Mouse (Mus musculus): ENCODE results near the gene Pot1a.

Gene Pot1a

DNA sequence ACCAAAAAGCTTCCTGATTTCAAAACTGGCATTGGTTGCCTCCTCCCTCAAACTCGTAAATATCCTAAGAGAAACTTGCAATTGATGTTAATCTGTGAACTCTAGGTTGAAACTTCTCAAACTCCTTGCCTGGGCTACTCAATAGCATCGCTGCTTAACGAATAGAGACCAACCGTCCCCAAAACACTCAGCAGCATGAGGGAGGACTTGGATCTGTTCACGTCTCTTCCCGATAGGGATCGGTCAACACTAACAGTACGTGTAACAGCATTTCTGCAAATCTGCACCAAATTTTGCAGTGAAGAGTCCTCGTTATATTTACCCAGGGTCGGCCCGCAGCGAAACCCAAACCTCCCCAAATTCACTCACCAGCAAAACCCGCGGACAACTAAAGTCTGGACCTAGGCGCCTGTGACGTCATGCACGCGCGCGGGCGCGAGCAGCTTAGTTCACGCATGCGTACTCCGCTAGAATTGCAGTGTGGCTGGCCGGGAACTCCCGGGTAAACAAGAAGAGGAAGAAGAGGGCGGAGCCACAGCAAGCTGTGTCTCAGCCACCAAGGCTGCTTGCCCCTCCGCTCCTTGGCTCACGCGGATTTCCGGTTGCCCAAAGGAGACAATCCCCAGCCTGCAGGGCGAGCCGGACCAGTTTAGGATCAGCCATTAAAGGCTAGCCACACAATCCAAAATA lies at the start of gene Pot1a:
TSS of gene Pot1a (minus strand) at position 441 of the 690 bp plus-strand sequence.
- DNase-seq (ENCODE audit: low read depth, low spot score), result peak; percentile 98

DNA sequence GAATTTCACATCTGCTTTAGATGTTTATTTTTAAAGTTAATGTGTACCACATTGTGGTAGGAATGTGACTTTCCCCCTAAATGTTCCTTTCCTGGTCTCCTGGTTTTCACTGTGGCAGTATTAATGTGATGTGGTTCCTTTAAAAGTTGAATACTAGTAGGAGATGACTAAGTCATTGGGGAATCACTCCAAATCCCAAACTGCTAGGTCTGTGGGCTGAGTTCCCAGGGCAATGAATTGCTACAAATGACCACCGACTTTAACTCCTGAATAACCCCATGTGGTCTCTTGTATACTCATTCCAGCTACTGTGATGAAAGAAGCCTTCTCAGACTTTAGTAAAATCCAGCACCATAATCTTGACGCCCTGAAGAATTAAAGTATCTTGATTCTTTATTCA lies 27.2 kb upstream of the Pot1a start:
- no peak for DNase-seq (ENCODE audit: low read depth, low spot score)

DNA sequence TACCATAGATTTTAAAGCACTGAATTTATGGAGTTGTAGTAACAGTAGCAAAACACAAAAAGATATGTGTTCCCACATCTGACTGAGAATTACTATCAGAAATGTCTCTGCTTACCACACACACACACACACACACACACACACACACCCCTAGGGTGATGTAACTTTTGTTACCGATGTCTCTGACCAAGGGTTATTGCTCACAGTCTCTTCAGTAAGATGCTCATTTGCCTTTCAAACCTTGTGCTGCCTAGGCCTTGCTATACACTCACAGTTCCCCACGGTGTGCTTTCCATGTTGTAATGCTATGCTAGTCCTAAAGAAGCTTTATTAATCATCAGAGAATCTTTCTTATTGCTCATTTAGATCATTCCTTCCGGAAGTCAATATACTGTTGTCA lies 3.0 kb downstream of the Pot1a start:
- no peak for DNase-seq (ENCODE audit: low read depth, low spot score)

GRCm38 (mm10) chr6:25802269-25802668 lies 6.8 kb downstream of the Pot1a start:
- DNase-seq (ENCODE audit: low read depth, low spot score), result peak; percentile 5

- peak; percentile 88 for DNase-seq (ENCODE audit: low read depth, low spot score)
Observed at GRCm38 (mm10) chr6:25801230-25801629, 7.8 kb downstream of the Pot1a start.

GRCm38 (mm10) chr6:25768238-25768637 lies 40.8 kb downstream of the Pot1a start:
- no peak for DNase-seq (ENCODE audit: low read depth, low spot score)

- peak; percentile 9 for DNase-seq (ENCODE audit: low read depth, low spot score)
Observed at GRCm38 (mm10) chr6:25767552-25767951, 41.5 kb downstream of the Pot1a start.

- DNase-seq (ENCODE audit: low read depth, low spot score), result peak; percentile 58
Observed at GRCm38 (mm10) chr6:25767073-25767472, 42.0 kb downstream of the Pot1a start.

GRCm38 (mm10) chr6:25766283-25766682 lies 42.8 kb downstream of the Pot1a start:
- DNase-seq (ENCODE audit: low read depth, low spot score), result no peak

DNA sequence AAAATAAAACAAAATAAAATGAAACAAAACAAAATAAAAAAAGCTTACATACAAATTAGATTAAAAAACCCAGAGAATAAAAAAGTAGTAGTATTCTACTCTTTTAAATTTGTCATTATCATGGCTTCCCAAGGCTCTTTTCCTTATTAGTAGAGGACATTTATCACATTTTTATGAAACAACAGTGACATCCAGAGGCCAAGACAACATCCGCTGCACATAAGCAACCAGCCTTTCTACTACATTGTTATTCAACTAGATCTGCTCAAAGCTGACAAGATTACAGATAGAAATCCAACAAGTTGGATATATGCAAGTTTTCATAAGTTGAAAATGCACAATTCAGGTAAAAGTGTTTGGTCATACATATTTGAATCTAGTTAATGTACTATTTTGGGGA lies 56.4 kb downstream of the Pot1a start:
- DNase-seq (ENCODE audit: low read depth, low spot score), result no peak

GRCm38 (mm10) chr6:25736533-25736932 lies 72.5 kb downstream of the Pot1a start:
- DNase-seq (ENCODE audit: low read depth, low spot score), result no peak

- no peak for DNase-seq (ENCODE audit: low read depth, low spot score)
Observed at GRCm38 (mm10) chr6:25726560-25726959, 82.5 kb downstream of the Pot1a start.

DNA sequence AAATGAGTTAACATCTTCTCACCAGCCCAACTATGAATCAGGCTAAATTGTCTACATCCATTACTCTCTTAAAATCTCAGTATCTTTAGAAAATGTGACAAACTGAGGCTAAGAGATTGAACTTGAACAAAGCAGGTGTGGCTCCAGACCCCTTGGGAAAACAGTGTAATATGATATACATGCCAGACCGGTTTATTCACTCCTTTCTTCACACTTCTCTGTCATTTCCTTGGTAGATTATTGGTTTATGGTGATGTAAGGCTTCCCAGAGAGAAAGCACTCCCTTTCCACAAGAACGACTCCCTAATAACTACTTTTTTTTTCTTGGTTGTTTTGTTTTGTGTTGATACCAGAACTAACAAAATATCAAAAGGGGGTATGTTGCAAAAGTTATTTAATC lies 98.4 kb downstream of the Pot1a start:
- no peak for DNase-seq (ENCODE audit: low read depth, low spot score)

DNA sequence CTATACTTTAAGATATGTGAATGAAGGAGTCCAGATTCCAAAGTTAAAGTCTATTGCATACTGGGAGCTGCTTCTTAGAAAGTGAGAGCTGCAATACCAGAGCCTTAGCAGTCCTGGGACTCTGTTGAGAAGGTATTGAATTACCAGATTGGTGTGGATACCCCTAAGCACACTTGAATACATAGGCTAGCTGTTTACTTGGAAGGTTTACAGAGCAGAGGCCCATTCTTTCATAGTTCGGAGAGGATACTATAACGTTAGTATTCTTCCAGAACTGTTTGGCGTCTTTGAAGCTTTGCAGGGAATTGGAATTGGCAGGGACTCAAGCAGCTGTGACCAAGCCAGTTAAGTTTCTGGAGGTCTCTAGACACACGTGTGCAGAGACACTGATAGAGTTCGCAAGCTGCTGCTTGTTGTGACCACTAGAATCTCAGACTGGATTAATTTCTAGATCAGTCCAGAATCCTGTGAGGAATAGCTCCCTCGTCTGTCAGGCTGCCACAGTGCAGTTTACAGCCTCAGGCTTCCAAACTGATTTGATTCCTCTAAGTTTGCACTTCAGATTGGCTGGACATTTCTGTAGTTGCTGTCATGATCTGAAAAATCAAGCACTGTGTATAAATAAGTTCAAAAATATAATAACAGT lies 99.7 kb downstream of the Pot1a start:
- DNase-seq (ENCODE audit: low read depth, low spot score), result peak; percentile 23

- no peak for DNase-seq (ENCODE audit: low read depth, low spot score)
Observed at GRCm38 (mm10) chr6:25699956-25700355, 109.1 kb downstream of the Pot1a start.
